Mouse (Mus musculus): ENCODE measurements around the gene Map2k7. TPM values are rescaled to one million over a fixed set of nuclear protein-coding genes. Genes with fewer than 3 reads are reported as not detected.

Gene Map2k7
- polyA plus RNA-seq, 1 experiment, result 33.5 TPM

- no peak overlapping the region for H3K4me3 ChIP-seq (ENCODE audit: insufficient read depth, poor library complexity, severe bottlenecking)
- H3K27me3 ChIP-seq (ENCODE audit: control insufficient read depth, insufficient read depth, insufficient read length), result peaks cover 10% of the 10 kb centered on the region
Measured at GRCm38 (mm10) chr8:4212809-4213209, 25.7 kb upstream of the Map2k7 start.

GRCm38 (mm10) chr8:4213210-4214005 is 25.1 kb upstream of the Map2k7 start:
- no peak for TF ChIP-seq FOSL1 (IDR thresholded peaks at IDR 0.05; ENCODE audit: insufficient read depth, low read length, poor library complexity, severe bottlenecking)
- TF ChIP-seq MYOG (IDR thresholded peaks at IDR 0.05; ENCODE audit: control insufficient read depth, extremely low read depth, insufficient read length), result no peak
- no peak for TF ChIP-seq CTCF (IDR thresholded peaks at IDR 0.05; ENCODE audit: control insufficient read depth, insufficient read depth, insufficient read length)
- no peak for TF ChIP-seq USF1 (IDR thresholded peaks at IDR 0.05; ENCODE audit: low read depth)
- TF ChIP-seq MYOD1 (IDR thresholded peaks at IDR 0.05; ENCODE audit: control insufficient read depth, insufficient read length, low read depth), result no peak
- TF ChIP-seq CEBPB (IDR thresholded peaks at IDR 0.05; ENCODE audit: low read depth), result no peak
- no peak for TF ChIP-seq MAX (IDR thresholded peaks at IDR 0.05)
- H3ac ChIP-seq (ENCODE audit: control insufficient read depth, insufficient read length, low read depth), result no peak overlapping the region
- H3K79me2 ChIP-seq (ENCODE audit: control insufficient read depth, insufficient read depth), result no peaks in the 10 kb centered on the region
- H3K79me3 ChIP-seq (ENCODE audit: low read depth), result no peaks in the 10 kb centered on the region
- H3K4me3 ChIP-seq (ENCODE audit: insufficient read depth, poor library complexity, severe bottlenecking), result no peak overlapping the region
- H3K36me3 ChIP-seq (ENCODE audit: control insufficient read depth, insufficient read depth), result no peaks in the 10 kb centered on the region
- peaks cover 10% of the 10 kb centered on the region for H3K27me3 ChIP-seq (ENCODE audit: control insufficient read depth, insufficient read depth, insufficient read length)

More at GRCm38 (mm10) chr8:4212809-4213209, 25.7 kb upstream of the Map2k7 start:
- Histone ChIP-seq H3K36me3 (ENCODE audit: control insufficient read depth, insufficient read depth) (no peaks in the 10 kb centered on the region), H3K79me3 (ENCODE audit: low read depth) (no peaks in the 10 kb centered on the region), H3ac (ENCODE audit: control insufficient read depth, insufficient read length, low read depth) (no peak overlapping the region), H3K79me2 (ENCODE audit: control insufficient read depth, insufficient read depth) (no peaks in the 10 kb centered on the region)
- TF ChIP-seq MAX (IDR thresholded peaks at IDR 0.05) (no peak), FOSL1 (IDR thresholded peaks at IDR 0.05; ENCODE audit: insufficient read depth, low read length, poor library complexity, severe bottlenecking) (no peak), CEBPB (IDR thresholded peaks at IDR 0.05; ENCODE audit: low read depth) (no peak), CTCF (IDR thresholded peaks at IDR 0.05; ENCODE audit: control insufficient read depth, insufficient read depth, insufficient read length) (no peak), USF1 (IDR thresholded peaks at IDR 0.05; ENCODE audit: low read depth) (no peak), MYOG (IDR thresholded peaks at IDR 0.05; ENCODE audit: control insufficient read depth, extremely low read depth, insufficient read length) (no peak), MYOD1 (IDR thresholded peaks at IDR 0.05; ENCODE audit: control insufficient read depth, insufficient read length, low read depth) (no peak)

- Histone ChIP-seq H3K4me3 (ENCODE audit: insufficient read depth, poor library complexity, severe bottlenecking) (no peak overlapping the region), H3K36me3 (ENCODE audit: control insufficient read depth, insufficient read depth) (no peaks in the 10 kb centered on the region), H3ac (ENCODE audit: control insufficient read depth, insufficient read length, low read depth) (no peak overlapping the region), H3K79me2 (ENCODE audit: control insufficient read depth, insufficient read depth) (no peaks in the 10 kb centered on the region), H3K27me3 (ENCODE audit: control insufficient read depth, insufficient read depth, insufficient read length) (peaks cover 10% of the 10 kb centered on the region), H3K79me3 (ENCODE audit: low read depth) (no peaks in the 10 kb centered on the region)
- no peak for TF ChIP-seq MAX (IDR thresholded peaks at IDR 0.05)
Measured at GRCm38 (mm10) chr8:4214006-4214980, 24.2 kb upstream of the Map2k7 start.

GRCm38 (mm10) chr8:4216296-4216695 is 22.2 kb upstream of the Map2k7 start:
- Histone ChIP-seq H3K79me2 (ENCODE audit: control insufficient read depth, insufficient read depth) (no peaks in the 10 kb centered on the region), H3K27me3 (ENCODE audit: control insufficient read depth, insufficient read depth, insufficient read length) (peaks cover 10% of the 10 kb centered on the region), H3K79me3 (ENCODE audit: low read depth) (no peaks in the 10 kb centered on the region), H3K36me3 (ENCODE audit: control insufficient read depth, insufficient read depth) (no peaks in the 10 kb centered on the region), H3ac (ENCODE audit: control insufficient read depth, insufficient read length, low read depth) (no peak overlapping the region), H3K4me3 (ENCODE audit: insufficient read depth, poor library complexity, severe bottlenecking) (no peak overlapping the region)
- no peak for TF ChIP-seq FOSL1 (IDR thresholded peaks at IDR 0.05; ENCODE audit: insufficient read depth, low read length, poor library complexity, severe bottlenecking)

GRCm38 (mm10) chr8:4216791-4217621 is 21.5 kb upstream of the Map2k7 start, which contains the start of gene Prr36:
Gene Prr36 (minus strand): TSS chr8:4217459.
- H3K79me3 ChIP-seq (ENCODE audit: low read depth), result no peaks in the 10 kb centered on the region
- no peak within 1 kb of the TSS for H3ac ChIP-seq (ENCODE audit: control insufficient read depth, insufficient read length, low read depth)
- H3K79me2 ChIP-seq (ENCODE audit: control insufficient read depth, insufficient read depth), result no peaks in the 10 kb centered on the region
- H3K27me3 ChIP-seq (ENCODE audit: control insufficient read depth, insufficient read depth, insufficient read length), result peaks cover 10% of the 10 kb centered on the region
- no peaks in the 10 kb centered on the region for H3K36me3 ChIP-seq (ENCODE audit: control insufficient read depth, insufficient read depth)
- no peak for TF ChIP-seq MAX (IDR thresholded peaks at IDR 0.05)
- no peak for TF ChIP-seq CEBPB (IDR thresholded peaks at IDR 0.05; ENCODE audit: low read depth)
- no peak for TF ChIP-seq USF1 (IDR thresholded peaks at IDR 0.05; ENCODE audit: low read depth)
- TF ChIP-seq FOSL1 (IDR thresholded peaks at IDR 0.05; ENCODE audit: insufficient read depth, low read length, poor library complexity, severe bottlenecking), result no peak
- TF ChIP-seq CTCF (IDR thresholded peaks at IDR 0.05; ENCODE audit: control insufficient read depth, insufficient read depth, insufficient read length), result no peak
- TF ChIP-seq MYOG (IDR thresholded peaks at IDR 0.05; ENCODE audit: control insufficient read depth, extremely low read depth, insufficient read length), result no peak
- TF ChIP-seq MYOD1 (IDR thresholded peaks at IDR 0.05; ENCODE audit: control insufficient read depth, insufficient read length, low read depth), result no peak
- no peak within 1 kb of the TSS for H3K4me3 ChIP-seq (ENCODE audit: insufficient read depth, poor library complexity, severe bottlenecking)
